Mouse (Mus musculus) kidney, adult 2 months (tissue): ENCODE measurements around the gene Cdca3.

Experiments used
- CTCF ChIP-seq: fragments of 200-500 bp; conservative IDR thresholded peaks from 2 replicates; pipeline ENCODE4 v1.5.1; 2011; ENCODE audit warnings: low read depth, mild to moderate bottlenecking, control low read depth, low read length, moderate library complexity, mixed read lengths; ENCODE audit not compliant: insufficient read depth, insufficient read length
- POLR2A ChIP-seq: fragments of 200-500 bp; IDR thresholded peaks from one replicate; pipeline ENCODE4 v1.6.1; 2011; ENCODE audit warnings: low read depth, low read length, control low read depth

DNA sequence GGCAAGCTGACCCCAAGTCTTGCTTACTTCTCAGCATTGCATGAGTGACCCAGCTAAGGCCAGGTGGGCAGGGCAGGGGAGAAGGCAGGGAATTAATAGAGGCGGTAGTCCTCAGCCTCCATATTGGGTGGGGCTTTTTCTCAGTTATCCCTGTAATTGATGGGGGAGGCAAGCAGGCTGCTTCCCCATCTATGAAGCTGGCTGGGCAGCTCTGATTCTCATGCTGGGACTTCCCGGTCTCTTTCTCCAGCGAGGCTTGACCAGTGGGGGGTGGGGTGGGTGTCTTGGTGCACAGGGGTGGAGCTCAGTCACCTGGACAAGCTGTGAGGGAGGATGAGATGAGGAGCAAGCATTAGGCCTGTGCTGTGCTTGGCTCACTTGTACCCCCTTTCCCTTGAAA is 32.5 kb downstream of the Cdca3 start:
- TF ChIP-seq CTCF (no peak), POLR2A (no peak)
